Mouse (Mus musculus) monocyte, adult 59 days (primary cell): Measurements from ENCODE around the gene Wdsub1. TPM values are rescaled to one million over a fixed set of nuclear protein-coding genes. Genes with fewer than 3 reads are reported as not detected.

Source experiments
- total RNA-seq, 2 experiments: library from RNA; stranded (reverse); gene quantifications; one replicate each; pipeline ENCODE4 v1.2.4; 2023

Wdsub1 gene
- total RNA-seq, result 10 to 100 TPM; 14.3 to 15.8 TPM

GRCm38 (mm10) chr2:59881831-59882741, at the start of gene Wdsub1:
Wdsub1 (minus strand) TSS chr2:59882591.

